Mouse (Mus musculus) gastrocnemius, postnatal 25 days (tissue): ENCODE results near the gene C1ql4. TPM values are rescaled to one million over a fixed set of nuclear protein-coding genes. Genes with fewer than 3 reads are reported as not detected.

Source experiments
- microRNA-seq, 2 experiments: library from miRNA; unstranded; fragments of <30 nt; microRNA quantifications; one replicate each; pipeline ENCODE4 v1.2.0; 2021; ENCODE audit warnings: borderline replicate concordance in 2 of 2
- total RNA-seq, 2 experiments: library from RNA; stranded (reverse); gene quantifications; 1 replicate in 1 of 2; 2 replicates in 1 of 2; pipeline ENCODE4 v1.2.3; 2021

Gene C1ql4
- total RNA-seq, 2 experiments from 2014 or later = not detected

Small RNA genes within 50 kb of the gene (microRNA-seq; reads per million reads assigned to microRNA genes)
- gene Mir6960 = 0 to 0.26 reads per million in 2 experiments

Other genes starting within 250 kb of the C1ql4 start
- 10 to 100 TPM; 36.6 to 43.5 TPM for gene Kmt2d, start 216.6 kb downstream of the C1ql4 start, total RNA-seq
- 1 to 10 TPM; 2.5 to 2.9 TPM for gene Rhebl1, start 193.3 kb downstream of the C1ql4 start, total RNA-seq
- 1 to 10 TPM; 1.2 to 2.3 TPM for gene Dhh, start 189.3 kb downstream of the C1ql4 start, total RNA-seq
- 1 to 10 TPM; 6.1 to 6.6 TPM for gene Lmbr1l, start 169.6 kb downstream of the C1ql4 start, total RNA-seq
- 10 to 100 TPM; 36.4 to 44.5 TPM for gene Tuba1b, start 153.3 kb downstream of the C1ql4 start, total RNA-seq
- gene Gm49450, start 134.3 kb downstream of the C1ql4 start, total RNA-seq = not detected
- gene Tuba1a, start 134.1 kb downstream of the C1ql4 start, total RNA-seq = 10 to 100 TPM; 43.5 to 52.6 TPM
- 10 to 100 TPM in 1 of 2 experiments, 1 to 10 TPM in 1; 7.1 to 10.7 TPM for gene Tuba1c, start 57.9 kb downstream of the C1ql4 start, total RNA-seq
- gene Prph, start 32.6 kb downstream of the C1ql4 start, total RNA-seq = 1 to 10 TPM in 1 of 2 experiments, under 1 TPM in 1; 0.75 to 1.4 TPM
- gene Troap, start 13.2 kb downstream of the C1ql4 start, total RNA-seq = under 1 TPM in 1 of 2 experiments, not detected in 1; 0.49 TPM
- under 1 TPM in 1 of 2 experiments, not detected in 1; 0.16 TPM for gene Dnajc22, start 5.4 kb upstream of the C1ql4 start, total RNA-seq
- 1 to 10 TPM; 4.5 to 4.6 TPM for gene Spats2, start 38.1 kb upstream of the C1ql4 start, total RNA-seq
- not detected for gene Kcnh3, start 137.0 kb upstream of the C1ql4 start, total RNA-seq
- 10 to 100 TPM; 20.9 to 28.7 TPM for gene Mcrs1, start 164.1 kb upstream of the C1ql4 start, total RNA-seq
- gene Prpf40b, start 207.3 kb upstream of the C1ql4 start, total RNA-seq = 10 to 100 TPM; 20.0 to 20.7 TPM
- gene Fam186b, start 208.1 kb upstream of the C1ql4 start, total RNA-seq = not detected